Mouse (Mus musculus) thymus, postnatal 36 days (tissue): ENCODE results near the gene Ly6f.
"Not testable (repeated sequence)": the region's sequence is repeated elsewhere in the genome, so short reads cannot be mapped to it uniquely, and the experiment has no call there.

Experiments used
- DNase-seq, 2 experiments: peaks; one replicate each; pipeline ENCODE4 v3.0.0; 2022; ENCODE audit warnings: mixed read lengths in 2 of 2

Gene Ly6f

DNA sequence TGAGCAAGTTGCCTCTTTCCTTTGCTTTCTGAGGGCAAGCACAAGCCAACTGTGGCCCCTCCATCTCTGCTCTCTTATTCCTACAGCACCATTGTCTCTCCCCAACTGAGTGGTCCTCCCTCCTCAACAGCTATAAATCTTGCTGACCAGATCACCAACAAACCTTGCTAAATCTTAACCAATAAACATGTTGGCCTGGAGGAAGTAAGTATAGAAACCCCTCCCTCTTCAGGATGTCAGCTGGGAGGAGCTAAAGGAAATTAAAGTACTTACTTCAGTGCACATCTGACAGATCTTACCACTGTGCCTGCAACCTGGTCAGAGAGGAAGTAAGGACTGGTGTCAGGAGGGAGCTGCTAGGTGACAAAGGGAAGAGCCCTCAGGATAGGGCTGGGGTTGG is at the start of gene Ly6f:
TSS of gene Ly6f (plus strand) at position 301 of the 400 bp plus-strand sequence.
- no peak for DNase-seq

DNA sequence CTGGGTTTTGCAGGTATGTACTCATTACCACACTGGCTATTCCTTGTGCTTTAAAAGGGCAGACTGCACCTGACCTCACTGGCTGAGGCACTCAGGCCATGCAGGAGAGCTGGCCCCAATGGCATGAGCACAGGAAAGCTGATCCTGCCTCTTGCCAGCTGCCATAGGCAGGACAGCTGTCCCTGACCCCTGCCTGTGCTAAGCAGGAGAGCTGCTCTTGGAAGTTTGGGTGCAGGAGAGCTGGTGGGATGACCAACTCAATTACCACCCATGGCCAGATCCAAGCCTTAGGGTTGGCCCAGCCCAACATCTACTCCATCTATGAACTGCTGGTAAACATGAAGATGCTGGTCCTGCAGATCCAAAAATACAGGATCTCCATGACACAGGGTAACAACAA is 46.3 kb upstream of the Ly6f start:
- DNase-seq: no peak

DNA sequence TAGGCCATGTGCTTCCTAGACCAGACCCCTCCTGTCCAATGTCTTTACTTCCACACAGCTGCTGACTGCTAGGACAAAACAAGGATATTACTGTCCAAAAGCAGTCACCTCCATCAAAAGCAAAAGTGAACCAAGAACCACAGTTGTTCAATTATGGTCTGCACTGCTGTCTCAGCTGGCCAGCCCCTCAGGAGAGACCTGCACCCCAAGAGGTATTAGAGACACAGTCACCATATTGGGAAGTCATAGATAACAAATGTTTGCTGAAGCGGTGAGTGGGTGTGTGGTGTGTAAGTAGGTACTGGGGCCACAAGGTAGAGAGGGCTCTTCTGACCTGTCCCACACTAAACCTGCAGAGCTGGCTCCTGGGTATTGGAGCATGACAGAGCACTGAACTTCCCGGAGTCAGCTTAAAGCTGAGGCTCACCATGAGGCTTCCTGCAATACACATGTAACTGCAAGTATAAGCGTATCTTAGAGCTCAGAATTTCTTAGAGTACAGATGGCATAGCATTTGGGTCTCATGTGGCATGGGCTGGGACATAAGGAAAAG is 30.4 kb upstream of the Ly6f start:
- no peak for DNase-seq

DNA sequence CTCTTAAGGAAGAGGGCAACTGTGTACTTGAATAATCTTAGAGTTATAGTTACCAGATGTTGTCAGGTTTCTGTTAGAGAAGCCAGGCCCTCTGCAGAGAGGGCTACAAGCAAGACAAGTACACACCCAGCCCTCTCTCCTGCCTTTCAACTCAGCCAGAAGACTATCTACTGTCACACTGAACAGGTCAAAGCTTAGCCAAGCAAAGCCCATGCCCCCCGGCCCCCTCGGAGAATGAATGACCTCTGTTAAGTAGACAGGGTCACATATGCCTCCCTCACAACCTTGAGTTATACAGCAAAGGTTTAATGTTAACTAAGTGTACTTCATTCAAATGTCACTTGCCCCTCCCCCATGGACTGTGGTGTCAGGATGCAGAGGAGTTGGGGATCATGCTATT is 27.7 kb upstream of the Ly6f start:
- DNase-seq: no peak

DNA sequence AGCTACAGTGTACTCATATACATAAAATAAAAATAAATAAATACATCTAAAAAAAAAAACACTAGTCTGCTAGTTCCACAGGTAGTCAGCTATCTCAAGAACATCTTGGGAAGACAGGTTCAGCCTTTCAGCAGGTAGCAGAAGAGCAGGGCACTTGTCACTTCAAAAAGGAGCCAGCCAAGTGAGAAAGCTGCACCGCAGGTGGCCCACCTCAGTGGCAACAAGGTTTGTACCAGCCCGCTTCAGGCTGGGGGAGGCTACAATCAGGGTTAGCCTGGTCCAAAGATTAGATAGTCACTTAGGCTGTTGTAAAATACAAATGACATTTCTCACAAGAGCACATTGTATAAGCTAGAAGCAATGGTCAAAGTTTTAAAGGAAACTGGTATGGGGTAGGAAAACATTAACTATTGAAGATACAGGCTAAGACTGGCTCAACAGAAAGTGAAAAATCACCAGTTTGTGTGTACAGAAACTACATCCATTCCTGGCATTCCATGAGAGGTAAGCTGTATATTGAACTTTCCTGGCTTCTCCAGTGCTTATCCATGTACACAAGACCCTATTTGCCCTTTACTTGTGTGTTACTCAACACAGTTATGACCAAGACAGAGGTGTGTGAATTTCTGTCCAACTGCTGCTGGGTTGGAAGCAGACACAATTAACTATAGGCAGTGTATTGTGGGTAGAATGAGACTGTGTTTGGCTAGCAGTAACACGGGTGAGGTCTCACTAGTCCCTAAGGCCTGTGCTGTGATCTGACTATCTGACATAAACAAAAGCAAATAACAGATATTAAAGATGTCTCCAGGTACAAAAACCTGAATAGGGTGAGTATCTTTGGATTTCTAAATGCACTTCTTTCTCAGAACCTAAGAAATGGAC is 25.2 kb upstream of the Ly6f start:
- DNase-seq: no peak

DNA sequence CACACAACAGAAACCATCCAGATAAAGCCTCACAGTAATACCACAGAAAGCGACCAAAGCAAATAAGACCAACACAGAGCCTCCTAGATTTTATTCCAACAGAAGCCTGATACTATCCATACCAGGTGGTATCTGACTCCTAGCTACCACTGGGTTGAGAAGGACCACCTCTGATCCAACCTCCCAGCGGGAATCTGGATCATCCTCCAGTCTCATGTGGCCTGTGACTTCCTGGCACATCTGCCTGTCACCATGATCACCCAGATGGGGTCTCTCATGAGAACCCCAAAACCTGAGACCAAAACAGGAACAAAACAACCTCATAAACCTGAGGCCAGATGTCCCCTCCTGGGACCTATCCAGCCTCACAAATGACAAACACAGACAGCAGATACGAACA is 13.6 kb upstream of the Ly6f start:
- no peak for DNase-seq

DNA sequence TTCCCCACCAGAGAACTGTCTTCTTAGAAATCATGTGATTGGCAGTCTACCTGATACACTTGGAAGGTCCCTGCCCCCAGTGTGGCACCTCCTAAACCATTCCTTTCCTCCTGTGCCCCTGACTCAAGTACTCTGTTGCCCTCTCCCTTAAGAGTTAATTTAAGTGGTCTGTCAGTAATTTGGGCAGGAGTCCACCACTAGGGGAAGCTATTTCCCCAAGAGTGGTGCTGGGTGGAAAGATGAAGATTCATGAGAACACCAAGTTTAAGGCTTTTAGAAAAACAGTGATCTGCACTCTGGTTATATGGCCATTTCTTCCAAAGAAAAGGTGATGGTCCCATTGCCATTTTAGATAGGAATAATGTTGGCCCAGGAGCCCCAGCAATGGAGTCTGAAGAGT is 2.4 kb upstream of the Ly6f start:
- no peak for DNase-seq

DNA sequence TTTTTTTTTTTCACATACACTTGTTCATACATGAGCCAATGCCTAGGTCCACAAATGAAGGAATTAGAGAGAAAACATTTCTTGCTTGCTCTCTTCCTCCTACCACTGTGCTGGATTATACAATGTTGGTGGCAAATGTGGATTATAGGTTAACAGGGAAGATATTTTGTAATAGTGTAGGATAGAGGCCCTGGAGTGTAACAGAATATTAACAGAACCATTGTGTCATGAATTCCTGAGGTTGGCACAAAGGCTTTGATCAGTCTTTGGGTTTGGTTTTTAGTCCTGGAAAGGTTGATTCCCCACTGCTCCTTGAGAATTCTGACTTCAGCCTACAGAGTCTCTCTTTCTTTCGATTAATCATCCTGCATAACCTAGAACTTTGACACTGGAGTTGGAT is 1.6 kb upstream of the Ly6f start:
- DNase-seq: no peak

DNA sequence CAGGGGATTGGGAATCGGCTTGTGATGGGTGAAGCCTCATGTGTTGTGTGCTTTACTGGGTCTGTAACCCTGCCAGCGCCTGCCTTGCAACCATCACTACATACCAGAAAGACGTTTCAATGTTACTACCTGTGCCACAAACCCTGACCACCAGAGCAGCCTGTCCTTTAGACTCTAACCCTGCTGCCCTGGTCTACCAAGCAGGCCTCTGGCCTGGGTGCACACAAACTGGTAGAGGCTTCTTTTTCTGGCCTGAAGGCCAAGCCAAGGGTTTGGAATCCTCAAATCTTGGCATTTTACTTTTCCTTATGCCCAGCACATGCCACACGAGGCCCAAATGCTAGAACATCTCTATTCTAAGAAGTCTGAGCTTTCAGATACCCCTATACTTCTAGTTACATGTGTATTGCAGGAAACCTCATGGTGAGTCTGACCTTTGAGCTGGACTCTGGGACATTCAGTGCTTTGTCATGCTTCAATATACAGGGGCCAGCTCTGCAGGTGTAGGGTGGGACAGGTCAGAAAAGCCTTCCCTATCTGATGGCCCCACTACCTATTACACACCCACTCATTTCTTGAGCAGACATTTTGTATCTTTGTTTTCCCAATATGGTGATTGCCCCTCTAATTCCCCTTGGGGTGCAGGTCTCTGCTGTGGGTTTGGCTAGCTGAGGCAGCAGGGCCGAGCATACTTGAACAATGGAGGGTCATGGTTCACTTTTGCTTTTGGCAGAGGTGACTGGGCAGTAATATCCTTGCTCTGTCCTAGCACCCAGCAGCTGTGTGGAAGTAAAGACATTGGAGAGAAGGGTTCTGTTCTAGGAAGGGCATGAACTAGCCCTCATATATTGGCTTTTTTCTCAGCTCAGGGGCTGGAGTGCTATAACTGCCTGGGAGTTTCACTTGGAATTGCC is 952 bp downstream of the Ly6f start:
- no peak for DNase-seq

DNA sequence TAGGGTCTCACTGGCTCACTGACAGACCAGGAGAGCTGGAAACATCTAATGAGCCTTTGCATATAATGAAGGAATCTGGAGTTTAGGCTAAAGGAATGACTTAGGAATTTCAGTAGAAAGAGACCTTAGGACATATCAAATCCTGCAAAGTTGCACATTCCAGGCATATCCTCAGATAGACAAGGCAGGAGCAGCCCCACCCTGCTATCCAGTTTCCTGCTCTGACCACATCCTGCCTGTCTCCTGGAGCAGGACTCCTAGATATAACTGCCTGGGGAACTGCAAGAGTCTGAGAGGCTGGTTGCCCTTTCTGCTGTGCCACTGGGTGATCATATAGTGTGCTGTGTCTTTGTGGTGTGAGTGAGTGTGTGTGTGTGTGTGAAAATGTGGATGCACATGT is 1.9 kb downstream of the Ly6f start:
- no peak for DNase-seq

DNA sequence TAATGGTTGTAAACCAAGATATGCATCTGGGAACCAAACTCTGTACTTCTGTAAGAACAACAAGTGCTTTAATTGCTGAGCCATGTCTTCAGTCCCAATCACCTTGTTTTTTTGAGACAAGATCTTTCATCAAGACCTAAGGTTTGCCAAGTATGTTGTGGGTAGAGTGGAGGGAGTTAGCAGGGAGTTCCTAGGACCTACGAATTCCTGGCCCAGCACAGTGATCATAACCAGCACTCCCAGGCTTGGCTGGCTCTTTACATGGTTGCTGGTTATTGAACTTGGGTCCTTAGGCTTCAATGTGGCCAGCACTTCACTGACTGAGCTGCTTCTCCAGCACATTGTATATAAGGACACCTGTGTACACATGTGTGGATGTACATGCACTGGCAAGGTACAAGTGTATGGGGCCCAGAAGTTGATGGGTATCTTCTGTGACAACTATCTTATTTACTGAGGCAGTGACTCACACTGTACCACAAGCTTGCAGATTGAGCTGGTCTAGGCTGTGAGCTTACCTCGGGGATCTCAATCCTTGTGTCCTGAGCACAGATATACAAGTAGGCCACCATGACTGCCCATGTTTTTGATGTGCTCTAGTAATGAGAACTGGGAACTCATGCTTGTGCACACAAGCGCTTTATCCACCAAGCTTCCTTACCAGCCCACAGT is 2.6 kb downstream of the Ly6f start:
- DNase-seq: no peak

DNA sequence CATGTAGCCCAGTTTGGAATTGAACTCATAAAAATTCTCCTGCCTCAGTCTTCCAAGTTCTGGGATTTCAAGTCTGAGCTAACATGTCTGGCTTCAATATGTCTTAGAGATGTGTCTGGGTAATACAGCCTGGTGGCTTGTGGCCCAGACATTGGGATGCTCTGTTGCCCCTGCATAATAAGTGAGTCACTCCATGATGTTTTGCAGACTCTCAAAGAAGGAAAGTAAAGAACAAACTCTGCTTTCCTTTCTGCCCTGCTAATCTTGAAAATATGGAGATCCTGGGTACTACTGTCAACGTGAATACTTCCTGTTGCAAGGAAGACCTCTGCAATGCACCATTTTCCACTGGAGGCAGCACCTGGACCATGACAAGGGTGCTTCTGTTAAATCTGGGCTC is 3.2 kb downstream of the Ly6f start:
- no peak for DNase-seq

DNA sequence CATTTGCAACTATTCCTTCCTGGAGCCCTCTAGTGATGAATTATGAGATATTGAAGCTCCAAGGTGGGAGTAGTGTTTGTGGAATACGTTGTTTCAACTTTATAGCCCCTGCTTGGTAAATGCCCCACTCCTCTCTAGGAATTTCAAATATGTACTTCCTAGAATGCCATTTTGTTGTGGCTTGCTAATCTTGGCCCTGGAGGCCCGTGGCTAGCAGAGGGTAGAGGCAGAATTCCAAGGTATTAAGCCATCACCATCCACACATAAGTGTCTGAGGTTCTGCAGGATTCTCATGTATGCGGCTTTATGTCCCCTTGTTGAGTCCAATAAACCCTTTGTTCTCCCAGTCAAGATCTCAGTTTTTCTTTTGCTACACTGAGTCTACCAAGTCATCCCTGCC is 3.7 kb downstream of the Ly6f start:
- DNase-seq: no peak

DNA sequence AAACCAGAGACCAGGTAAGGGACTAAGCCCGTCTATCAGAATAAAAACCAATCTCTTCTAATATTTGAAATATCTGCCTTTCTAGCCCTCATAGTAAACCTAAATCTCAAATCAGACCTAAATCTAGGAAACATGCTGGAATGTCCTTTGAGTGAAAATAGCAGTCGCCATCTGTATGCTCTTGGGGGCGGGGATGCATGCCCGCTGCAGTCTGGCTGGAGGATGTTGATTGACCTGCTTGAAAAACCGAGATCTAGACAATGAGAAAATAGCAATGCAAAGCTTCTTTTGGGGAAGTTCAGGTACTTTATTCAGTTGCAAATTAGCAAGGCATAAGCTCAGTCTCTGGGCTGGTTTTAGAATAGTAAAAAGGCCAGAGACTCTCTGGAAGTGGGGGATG is 13.8 kb downstream of the Ly6f start:
- not testable (repeated sequence) for DNase-seq

DNA sequence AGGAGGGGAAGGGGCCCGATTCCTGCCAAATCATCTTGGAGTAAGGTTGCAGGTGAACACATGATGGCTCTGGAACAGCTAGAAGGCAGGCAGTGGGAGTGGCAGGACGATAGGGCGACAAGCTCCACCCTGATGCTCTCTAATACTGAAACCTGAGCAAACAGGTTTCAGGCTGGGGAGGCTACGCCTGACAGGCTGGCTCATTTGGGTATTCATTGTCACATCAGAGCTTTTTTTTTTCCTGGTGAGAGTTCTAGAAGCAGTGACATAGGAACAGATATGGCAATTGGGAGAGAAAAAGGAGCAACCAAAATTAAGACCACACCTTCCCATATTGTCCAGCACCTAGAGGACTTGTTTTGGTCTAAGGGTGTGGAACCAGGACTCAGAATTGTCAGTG is 18.3 kb downstream of the Ly6f start:
- DNase-seq: not testable (repeated sequence)

DNA sequence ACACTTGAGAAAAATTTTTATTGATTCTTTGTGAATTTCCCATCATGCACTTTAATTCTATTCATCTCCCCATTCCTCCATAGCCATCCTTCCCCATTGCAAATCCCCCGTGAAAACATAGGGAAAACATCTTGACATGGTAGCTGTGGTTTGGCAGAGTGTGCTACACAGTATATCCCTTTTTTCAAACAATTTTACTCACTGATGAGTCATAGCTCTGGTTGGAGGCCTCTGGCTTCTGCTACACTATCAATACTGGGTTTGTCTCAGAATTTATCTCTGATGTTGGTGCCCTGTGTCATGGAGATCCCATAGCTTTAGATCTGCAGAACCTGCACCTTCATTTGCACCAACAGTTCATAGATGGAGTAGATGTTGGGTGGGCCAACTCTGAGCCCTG is 24.2 kb downstream of the Ly6f start:
- DNase-seq: no peak

DNA sequence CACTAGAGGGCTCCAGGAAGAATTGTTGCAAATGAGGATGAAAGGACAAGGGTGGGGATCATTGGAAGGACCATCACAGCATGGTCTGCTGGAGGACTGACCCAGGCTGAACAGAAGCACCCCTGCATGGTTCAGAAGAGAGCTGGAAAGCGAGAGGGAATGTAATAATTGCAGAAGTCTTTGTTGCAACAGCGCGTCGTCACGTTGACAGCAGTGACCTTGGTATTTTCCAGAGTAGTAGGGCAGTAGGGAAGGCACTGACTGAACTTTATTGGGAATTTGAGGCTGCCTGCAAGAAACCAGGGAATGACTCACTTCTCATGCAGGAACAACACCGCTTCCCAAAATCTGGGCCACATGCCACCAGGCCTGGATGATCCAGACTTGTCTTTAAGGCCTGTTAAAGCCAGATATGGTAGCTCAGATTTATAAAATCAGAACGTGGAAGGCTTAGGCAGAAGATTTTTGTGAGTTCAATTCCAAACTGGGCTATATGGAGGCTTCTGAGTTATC is 25.7 kb downstream of the Ly6f start:
- no peak for DNase-seq

DNA sequence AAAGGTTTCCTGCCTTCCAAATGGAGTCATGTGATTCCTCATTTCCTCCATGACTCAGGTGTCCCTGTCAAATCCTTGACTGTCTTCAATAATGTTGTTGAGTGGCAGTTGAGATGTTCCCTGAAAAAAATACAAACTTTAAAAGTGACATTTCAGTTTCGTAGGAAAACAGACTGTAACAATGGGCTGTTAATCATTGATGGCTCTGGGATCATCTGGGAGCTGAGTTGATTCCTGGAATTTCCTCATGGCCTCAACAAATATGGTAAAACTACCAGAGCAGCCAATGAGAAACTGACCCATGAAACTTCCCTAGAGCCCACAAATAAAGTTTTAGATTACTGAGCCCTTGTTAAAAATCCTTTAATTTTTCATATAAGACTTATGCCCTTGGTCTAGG is 37.9 kb downstream of the Ly6f start:
- no peak for DNase-seq

DNA sequence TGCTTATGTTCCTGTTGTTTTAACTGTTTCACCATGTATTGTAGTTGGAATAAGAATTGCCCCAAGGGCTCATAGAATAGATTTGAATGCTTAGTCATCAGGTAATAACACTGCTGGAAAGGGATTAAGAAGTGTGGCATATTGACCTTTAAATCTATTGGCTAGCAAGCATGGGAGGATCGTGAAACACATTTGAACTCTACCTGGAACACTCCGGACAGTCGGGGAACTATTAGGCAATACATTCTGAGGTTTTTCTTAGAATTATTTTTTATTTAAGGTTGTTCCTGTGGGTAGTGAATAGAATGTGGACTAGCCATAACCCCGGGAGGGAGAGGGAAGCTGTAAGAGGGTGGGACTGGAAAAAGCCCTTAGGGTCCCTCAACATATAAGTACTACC is 41.0 kb downstream of the Ly6f start:
- DNase-seq: no peak

DNA sequence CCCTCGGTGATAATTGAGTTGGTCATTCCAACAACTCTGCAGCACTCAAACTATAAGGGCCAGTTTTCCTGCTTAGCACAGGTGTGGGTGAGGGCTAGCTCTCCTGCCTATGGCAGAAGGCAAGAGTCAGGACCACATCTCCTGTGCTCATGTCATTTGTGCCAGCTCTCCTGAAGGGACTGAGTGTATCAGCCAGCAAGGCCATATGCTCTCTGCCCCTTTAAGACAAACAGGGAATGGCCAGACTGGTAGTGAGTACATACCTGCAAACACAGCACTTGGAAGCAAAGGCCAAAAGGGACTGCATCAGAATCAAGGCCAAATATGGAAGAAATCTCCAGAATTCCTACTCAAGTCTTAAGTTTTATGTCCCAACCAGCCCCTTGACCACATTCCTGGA is 41.7 kb downstream of the Ly6f start:
- DNase-seq: no peak

DNA sequence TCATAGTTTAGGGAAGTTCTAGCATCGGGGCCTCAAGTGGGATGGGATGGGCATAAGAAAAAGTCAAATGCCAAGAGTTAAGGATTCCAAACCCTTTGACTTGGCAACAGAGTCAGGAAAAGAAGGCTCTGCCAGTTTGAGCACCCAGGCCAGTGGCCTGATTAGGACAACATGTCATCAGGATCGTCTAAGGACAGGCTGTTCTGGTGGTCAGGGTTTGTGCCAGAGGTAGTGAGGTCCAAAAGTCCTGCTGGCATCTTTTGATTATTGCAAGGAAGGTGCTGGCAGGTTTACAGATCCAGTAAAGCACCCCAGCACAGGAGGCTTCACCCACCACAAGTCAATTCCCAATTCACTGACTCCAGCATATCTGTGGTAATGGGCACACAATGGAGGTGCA is 46.2 kb downstream of the Ly6f start:
- DNase-seq: no peak

DNA sequence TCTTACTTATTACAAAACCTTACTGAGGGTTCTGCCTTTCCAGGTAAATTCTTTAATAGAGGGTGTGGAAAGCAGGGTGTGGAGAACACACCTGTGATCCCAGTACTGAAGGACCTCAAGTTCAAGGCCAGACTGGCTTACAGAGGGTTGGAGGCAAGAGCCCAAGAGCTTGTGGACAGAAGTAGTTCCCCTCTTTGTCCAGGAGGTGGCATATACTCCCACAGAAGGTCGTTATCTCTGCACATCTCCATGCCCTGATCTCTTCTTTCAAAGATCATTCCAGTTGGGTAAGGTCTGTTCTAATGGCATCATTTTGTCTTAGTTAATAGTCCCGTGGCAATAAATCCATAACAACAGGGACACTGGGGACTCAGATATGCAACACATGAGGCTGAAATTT is 49.0 kb downstream of the Ly6f start:
- no peak for DNase-seq

DNA sequence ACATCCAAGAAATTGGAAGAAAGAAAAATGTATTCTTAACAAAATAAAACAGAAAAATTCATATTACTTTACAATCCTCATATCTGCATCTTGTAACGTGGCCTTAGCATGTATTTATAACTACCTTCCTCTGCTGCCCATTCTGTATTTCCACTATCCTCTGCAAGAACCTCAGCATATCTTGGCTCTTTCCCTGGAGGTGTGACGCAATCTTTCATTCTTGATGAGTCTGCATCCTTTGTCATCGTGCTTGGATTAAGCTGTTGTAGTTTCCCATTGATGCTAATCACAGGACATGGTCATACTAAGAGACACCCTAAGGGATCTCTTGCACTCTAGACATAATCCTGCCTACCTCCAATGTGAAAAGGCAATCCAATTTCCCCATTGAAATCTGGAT is 50.4 kb downstream of the Ly6f start:
- no peak for DNase-seq
